Mouse (Mus musculus) intestine, embryonic 16.5 days (tissue): Measurements from ENCODE around the gene Slc2a1. TPM values are rescaled to one million over a fixed set of nuclear protein-coding genes. Genes with fewer than 3 reads are reported as not detected.

Experiments used
- ATAC-seq: fragments of 200-750 bp; cut with Nextera tagmentation; 2 replicates; pipeline ENCODE4 v1.8.0; 2017; ENCODE audit warnings: moderate TSS enrichment, moderate library complexity
- H3K27ac ChIP-seq: fragments of 300-500 bp; sonication (generic); 2 replicates; pipeline ENCODE4 v1.5.1; 2014; ENCODE audit warnings: mild to moderate bottlenecking, low read length
- H3K27me3 ChIP-seq: fragments of 300-500 bp; sonication (generic); replicated peaks from 2 replicates; pipeline ENCODE4 v1.6.1; 2014; ENCODE audit warnings: low read length, control low read depth, mixed read lengths; ENCODE audit not compliant: control insufficient read depth, insufficient read depth
- H3K36me3 ChIP-seq: fragments of 300-500 bp; sonication (generic); 2 replicates; pipeline ENCODE4 v1.6.1; 2014; ENCODE audit warnings: low read length, control low read depth; ENCODE audit not compliant: control insufficient read depth, insufficient read depth
- H3K4me1 ChIP-seq: fragments of 300-500 bp; sonication (generic); 2 replicates; pipeline ENCODE4 v1.6.1; 2014; ENCODE audit warnings: low read length, control low read depth, mixed read lengths; ENCODE audit not compliant: control insufficient read depth, insufficient read depth
- H3K4me2 ChIP-seq: fragments of 300-500 bp; sonication (generic); 2 replicates; pipeline ENCODE4 v1.6.1; 2014; ENCODE audit warnings: low read depth, low read length, control low read depth
- H3K4me3 ChIP-seq: fragments of 300-500 bp; sonication (generic); 2 replicates; pipeline ENCODE4 v1.5.1; 2014; ENCODE audit warnings: mild to moderate bottlenecking, low read length
- H3K9ac ChIP-seq: fragments of 300-500 bp; sonication (generic); 2 replicates; pipeline ENCODE4 v1.6.1; 2014; ENCODE audit warnings: low read depth, low read length
- H3K9me3 ChIP-seq: fragments of 300-500 bp; sonication (generic); 2 replicates; pipeline ENCODE4 v1.6.1; 2016; ENCODE audit warnings: low read length, control low read depth; ENCODE audit not compliant: control insufficient read depth
- WGBS: fragments of 180-500 bp; shearing (Covaris S2); extraction: QIAGEN DNeasy Blood & Tissue Kit; methylation state at CpG from one replicate; pipeline ENCODE4 v1.1.7; 2014; 5-methylcytosine and 5-hydroxymethylcytosine counted together
- microRNA counts: library from miRNA; unstranded; fragments of <30 nt; microRNA quantifications from one replicate; lab custom pipeline; 2016
- microRNA-seq: library from miRNA; unstranded; fragments of <30 nt; microRNA quantifications from one replicate; pipeline ENCODE4, GENCODE M21; 2016
- polyA plus RNA-seq: library from polyadenylated mRNA; unstranded; fragments of >200 nt; fragmentation: Nextera tagmentation; extraction: Ambion mirVana; gene quantifications from 2 replicates; pipeline ENCODE4 v1.2.1, GENCODE M21; 2015

Gene Slc2a1
- polyA plus RNA-seq, 1 experiment from 2014 or later: 156 TPM

DNA sequence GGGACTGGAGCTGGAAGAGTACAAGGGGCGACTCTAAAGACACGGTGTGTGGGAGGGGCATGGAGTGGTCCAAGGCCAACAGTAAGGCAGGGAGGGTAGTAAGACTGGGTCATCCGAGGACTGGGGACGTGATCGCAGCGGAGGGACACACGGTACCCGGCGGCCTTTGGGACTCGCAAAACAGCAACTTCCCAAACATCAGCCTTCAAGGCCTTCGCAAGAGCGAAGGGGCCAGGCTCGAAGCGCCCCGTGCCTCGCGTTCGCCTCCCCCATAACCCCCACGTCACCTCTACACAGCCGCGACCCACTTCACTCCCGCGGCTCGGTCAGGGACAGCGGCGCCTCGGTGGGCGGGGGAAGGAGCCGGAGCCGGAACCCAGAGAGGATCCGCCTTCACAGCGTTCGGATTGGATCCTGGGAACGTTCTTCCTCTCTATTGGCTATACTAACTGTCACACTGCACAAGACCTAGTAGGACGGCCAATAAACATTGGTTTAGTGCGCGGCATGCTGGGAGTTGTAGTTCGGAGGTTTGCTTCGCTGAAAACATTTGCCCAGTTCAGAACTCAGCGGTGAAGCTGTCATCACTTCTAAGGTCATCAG lies 65.4 kb downstream of the Slc2a1 start, which contains the start of gene Zfp691:
Gene Zfp691, minus strand, starts transcription at position 345 of the 603 bp plus-strand sequence.
- peak within 1 kb of the TSS; percentile 35; the same call in 1 of the 2 replicates for H3K27ac ChIP-seq
- H3K9me3 ChIP-seq: no peaks in the 10 kb centered on the region
- peak within 1 kb of the TSS; percentile 91 for H3K9ac ChIP-seq
- H3K27me3 ChIP-seq: no peaks in the 10 kb centered on the region
- H3K4me2 ChIP-seq: peak within 1 kb of the TSS; percentile 74
- peaks cover 7% of the 10 kb centered on the region; the same call in 1 of the 2 replicates for H3K4me1 ChIP-seq
- ATAC-seq: peak; percentile 100
- H3K36me3 ChIP-seq: peaks cover 3% of the 10 kb centered on the region
- peak within 1 kb of the TSS; percentile 78 for H3K4me3 ChIP-seq
- under 1% methylated on average over 40 of the region's 40 CpGs for WGBS

DNA sequence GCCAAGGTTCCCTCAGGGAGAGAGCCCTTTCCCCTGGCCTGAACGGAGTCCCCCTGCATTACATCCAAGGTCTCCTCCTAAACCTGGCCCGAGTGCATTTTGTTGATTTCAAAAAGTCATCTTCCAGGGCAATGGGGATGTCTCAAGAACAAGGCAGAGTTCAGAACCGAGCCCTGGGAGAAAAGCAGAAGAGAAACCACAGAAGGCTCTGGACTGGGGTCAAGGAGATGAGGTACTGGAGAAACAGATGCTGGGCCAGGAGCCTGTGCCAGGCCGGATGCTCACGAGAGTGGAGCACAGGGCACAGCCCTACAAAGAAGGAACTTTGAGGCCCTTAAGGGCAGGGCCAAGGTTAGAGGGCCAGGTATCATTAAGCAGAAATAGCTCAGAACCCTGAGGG lies 69.2 kb downstream of the Slc2a1 start:
- Histone ChIP-seq H3K4me1 (peaks cover 6% of the 10 kb centered on the region; the same call in 1 of the 2 replicates), H3K9me3 (no peaks in the 10 kb centered on the region), H3K9ac (no peak overlapping the region), H3K27ac (no peak overlapping the region), H3K36me3 (no peaks in the 10 kb centered on the region), H3K4me3 (no peak overlapping the region), H3K27me3 (0 out of 2 replicates have a peak, but pooled peaks cover 2% of the 10 kb centered on the region), H3K4me2 (no peak overlapping the region)
- WGBS: 73% methylated on average over 5 of the region's 5 CpGs
- no peak for ATAC-seq

DNA sequence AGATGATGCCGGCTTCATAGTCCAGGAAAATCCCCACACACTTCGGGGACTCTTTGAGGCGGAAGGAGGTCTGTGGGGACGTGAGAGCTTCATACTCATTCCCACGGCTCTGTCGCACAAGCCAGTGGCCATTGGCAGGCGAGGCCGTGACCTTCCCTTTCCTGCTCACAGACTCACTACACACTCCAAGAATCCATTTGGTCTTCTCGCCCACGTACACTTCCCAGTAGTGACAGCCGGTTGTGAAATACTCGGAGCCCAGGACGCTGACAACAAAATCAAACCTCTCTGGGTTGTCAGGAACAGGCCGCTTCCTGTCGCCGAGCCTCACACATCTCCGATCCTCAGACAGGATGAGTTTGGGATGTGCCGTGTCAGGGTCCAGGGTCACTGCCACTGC lies 69.8 kb downstream of the Slc2a1 start:
- Histone ChIP-seq H3K4me2 (no peak overlapping the region), H3K27ac (peak overlapping the region; percentile 21; the same call in 1 of the 2 replicates), H3K27me3 (0 out of 2 replicates have a peak, but pooled peaks cover 2% of the 10 kb centered on the region), H3K4me3 (no peak overlapping the region), H3K9ac (0 out of 2 replicates have a peak overlapping the region, but pooled peaks have one; percentile 13), H3K36me3 (no peaks in the 10 kb centered on the region), H3K4me1 (no peaks in the 10 kb centered on the region; the same call in 1 of the 2 replicates), H3K9me3 (no peaks in the 10 kb centered on the region)
- ATAC-seq: no peak
- WGBS: 63% methylated on average over 18 of the region's 18 CpGs

DNA sequence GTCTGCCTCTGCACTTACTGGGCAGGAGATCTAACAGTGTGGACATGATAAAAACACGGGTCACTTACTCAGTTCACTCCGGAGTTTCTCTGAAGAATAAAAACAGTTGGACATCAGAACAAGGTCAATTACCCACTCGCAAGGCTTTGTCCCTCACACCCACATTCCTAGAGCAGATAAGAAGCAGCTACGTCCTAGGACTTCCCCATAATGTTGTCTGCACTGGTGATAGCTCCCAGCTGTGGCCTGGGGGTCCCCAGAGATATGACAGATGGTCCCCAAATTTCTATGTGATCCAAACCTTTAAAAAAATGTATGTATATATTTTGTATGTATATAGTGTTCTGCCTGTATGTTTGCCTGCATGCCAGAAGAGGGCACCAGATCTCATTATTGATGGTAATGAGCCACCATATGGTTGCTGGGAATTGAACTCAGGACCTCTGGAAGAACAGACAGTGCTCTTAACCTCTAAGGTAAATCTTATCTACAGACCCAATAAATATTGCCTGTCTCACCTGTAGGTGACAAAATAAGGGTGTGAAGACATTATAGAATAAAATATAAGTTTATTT lies 71.7 kb downstream of the Slc2a1 start:
- 0 out of 2 replicates have a peak, but pooled peaks cover 2% of the 10 kb centered on the region for H3K27me3 ChIP-seq
- H3K36me3 ChIP-seq: no peaks in the 10 kb centered on the region
- no peak overlapping the region for H3K27ac ChIP-seq
- H3K9me3 ChIP-seq: no peaks in the 10 kb centered on the region
- WGBS: 42% methylated on average over 4 of the region's 4 CpGs
- H3K4me3 ChIP-seq: no peak overlapping the region
- no peak for ATAC-seq
- no peak overlapping the region for H3K9ac ChIP-seq
- H3K4me1 ChIP-seq: no peaks in the 10 kb centered on the region
- no peak overlapping the region for H3K4me2 ChIP-seq

DNA sequence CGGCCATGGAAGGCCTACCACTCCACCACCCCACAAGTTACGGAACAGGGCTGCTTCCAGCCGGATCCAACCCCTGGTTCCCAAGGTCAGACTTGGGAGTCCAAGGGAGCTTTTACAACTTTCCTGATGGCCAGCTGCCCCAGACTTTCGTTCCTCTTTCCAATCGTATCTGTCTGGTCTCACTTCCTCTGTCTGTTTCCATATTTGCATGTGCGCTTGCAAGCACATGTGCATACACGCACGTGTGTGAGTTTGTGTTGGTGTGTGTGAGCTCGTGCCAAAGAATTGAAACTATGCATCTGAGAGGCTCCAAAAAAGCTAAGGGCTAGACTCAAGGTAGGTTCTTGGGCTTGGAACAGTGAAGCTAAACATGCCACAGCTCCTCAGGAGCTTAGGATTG lies 72.9 kb downstream of the Slc2a1 start:
- ATAC-seq: no peak
- Histone ChIP-seq H3K4me2 (no peak overlapping the region), H3K9ac (no peak overlapping the region), H3K36me3 (no peaks in the 10 kb centered on the region), H3K27ac (no peak overlapping the region), H3K4me3 (no peak overlapping the region), H3K4me1 (no peaks in the 10 kb centered on the region), H3K27me3 (0 out of 2 replicates have a peak, but pooled peaks cover 2% of the 10 kb centered on the region), H3K9me3 (no peaks in the 10 kb centered on the region)
- WGBS: 89% methylated on average over 9 of the region's 9 CpGs

DNA sequence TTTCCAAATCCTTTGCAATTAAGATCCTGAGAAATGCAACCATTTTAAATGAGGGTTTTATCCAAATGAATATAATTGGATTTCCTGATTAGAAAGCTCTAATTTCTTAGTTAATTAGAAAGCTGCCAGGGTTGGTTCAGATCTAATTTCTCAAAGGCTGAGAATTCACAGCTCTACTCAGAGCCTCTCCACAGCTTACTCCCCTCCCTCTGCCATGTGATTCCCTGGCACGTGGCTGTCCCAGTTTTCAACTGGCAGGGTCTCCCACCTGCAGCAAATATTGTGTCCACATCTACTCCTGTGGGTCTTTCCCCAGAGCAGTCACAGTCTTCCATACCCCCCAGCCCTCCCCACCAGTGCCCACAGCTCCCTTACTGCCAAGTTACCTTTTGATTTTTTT lies 75.0 kb downstream of the Slc2a1 start:
- Histone ChIP-seq H3K4me1 (no peaks in the 10 kb centered on the region), H3K9ac (no peak overlapping the region), H3K36me3 (no peaks in the 10 kb centered on the region), H3K4me3 (no peak overlapping the region), H3K27ac (no peak overlapping the region), H3K4me2 (no peak overlapping the region), H3K9me3 (no peaks in the 10 kb centered on the region), H3K27me3 (0 out of 2 replicates have a peak, but pooled peaks cover 2% of the 10 kb centered on the region)
- ATAC-seq: no peak
- 38% methylated on average over 1 of the region's 1 CpGs for WGBS

DNA sequence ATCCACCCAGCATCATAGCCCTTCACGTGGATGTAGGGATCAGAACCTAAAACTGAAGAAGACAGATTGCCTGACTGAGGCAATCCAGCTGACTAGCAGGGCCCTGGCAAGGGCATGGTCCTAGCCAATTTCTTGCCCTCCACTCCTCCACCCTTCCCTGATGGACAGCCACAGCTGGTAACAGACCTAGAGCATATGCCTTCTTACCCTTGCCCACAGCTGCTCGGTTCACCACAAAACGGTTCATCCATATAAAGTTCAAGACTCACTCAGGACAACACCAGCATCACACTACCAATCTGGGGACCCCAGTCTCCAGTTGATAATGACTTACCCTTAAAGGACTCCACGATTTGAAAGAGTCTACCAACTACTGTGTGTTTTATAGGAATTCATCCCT lies 77.3 kb downstream of the Slc2a1 start:
- Histone ChIP-seq H3K27ac (no peak overlapping the region), H3K9me3 (no peaks in the 10 kb centered on the region), H3K4me3 (no peak overlapping the region), H3K27me3 (0 out of 2 replicates have a peak, but pooled peaks cover 2% of the 10 kb centered on the region), H3K4me2 (no peak overlapping the region), H3K36me3 (no peaks in the 10 kb centered on the region), H3K9ac (no peak overlapping the region), H3K4me1 (no peaks in the 10 kb centered on the region)
- 79% methylated on average over 4 of the region's 4 CpGs for WGBS
- ATAC-seq: no peak

MicroRNAs encoded within 50 kb of the gene (microRNA counts, 519-probe panel; counts per million panel counts)
- 1,743 counts per million, percentile 26 among the panel's probes with 10 or more counts for microRNA mmu-miR-1957 (lab: Ali Mortazavi, UCI)

Small RNA genes within 50 kb of the gene (microRNA-seq; reads per million reads assigned to microRNA genes)
- gene Mir1957a: not detected

Other genes with a start within 250 kb of the Slc2a1 start
- not detected in 2 replicates for gene Olfr1331, start 244.1 kb upstream of the Slc2a1 start, polyA plus RNA-seq
- 0.05 TPM in 1 of 2 replicates, not detected in the other for gene Olfr1330, start 220.1 kb upstream of the Slc2a1 start, polyA plus RNA-seq
- not detected in 2 replicates for gene Olfr1329, start 191.2 kb upstream of the Slc2a1 start, polyA plus RNA-seq
- not detected in 2 replicates for gene Olfr1328, start 170.1 kb upstream of the Slc2a1 start, polyA plus RNA-seq
- gene Lao1, start 147.1 kb upstream of the Slc2a1 start, polyA plus RNA-seq: not detected in 2 replicates
- 4.3 and 5.0 TPM in 2 replicates for gene Zfp691, start 65.5 kb downstream of the Slc2a1 start, polyA plus RNA-seq
- gene Ermap, start 81.3 kb downstream of the Slc2a1 start, polyA plus RNA-seq: 2.4 and 4.7 TPM in 2 replicates
- 92.4 and 100 TPM in 2 replicates for gene Svbp, start 86.6 kb downstream of the Slc2a1 start, polyA plus RNA-seq
- not detected in 2 replicates for gene Tmem269, start 109.5 kb downstream of the Slc2a1 start, polyA plus RNA-seq
- 26.3 and 27.3 TPM in 2 replicates for gene AU022252, start 124.0 kb downstream of the Slc2a1 start, polyA plus RNA-seq
- 22.4 and 23.9 TPM in 2 replicates for gene P3h1, start 124.2 kb downstream of the Slc2a1 start, polyA plus RNA-seq
- 0.28 and 0.60 TPM in 2 replicates for gene Cldn19, start 146.7 kb downstream of the Slc2a1 start, polyA plus RNA-seq
- 420 and 457 TPM in 2 replicates for gene Ybx1, start 185.9 kb downstream of the Slc2a1 start, polyA plus RNA-seq
- gene Ppih, start 211.8 kb downstream of the Slc2a1 start, polyA plus RNA-seq: 69.6 and 73.9 TPM in 2 replicates